Mouse (Mus musculus): ENCODE data around the gene Elovl2.
A peak's percentile ranks its signal among the peaks of the same experiment; 100 is the strongest.
"Not testable (repeated sequence)": the region's sequence is repeated elsewhere in the genome, so short reads cannot be mapped to it uniquely, and the experiment has no call there.

Gene Elovl2

DNA sequence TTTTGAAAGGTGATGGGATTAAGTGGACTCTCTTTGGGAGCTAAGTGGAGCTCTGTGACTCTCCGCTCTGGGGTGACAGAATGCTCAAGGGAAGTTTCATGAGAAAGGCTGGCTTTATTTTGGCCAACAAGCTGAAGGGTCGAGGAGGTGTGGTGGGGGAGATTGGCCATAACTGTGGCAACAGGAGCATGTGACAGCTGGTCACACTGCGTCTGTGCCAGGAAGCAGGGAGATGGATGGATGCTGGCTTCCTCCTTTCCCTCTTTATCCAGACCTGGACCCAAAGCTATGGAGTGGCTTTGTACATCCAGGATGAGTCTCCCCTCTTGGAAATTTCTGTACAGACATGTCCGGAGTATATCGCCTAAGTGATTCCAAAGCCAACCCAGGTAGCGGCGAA is 13.0 kb upstream of the Elovl2 start:
- DNase-seq (ENCODE audit: low spot score): no peak

DNA sequence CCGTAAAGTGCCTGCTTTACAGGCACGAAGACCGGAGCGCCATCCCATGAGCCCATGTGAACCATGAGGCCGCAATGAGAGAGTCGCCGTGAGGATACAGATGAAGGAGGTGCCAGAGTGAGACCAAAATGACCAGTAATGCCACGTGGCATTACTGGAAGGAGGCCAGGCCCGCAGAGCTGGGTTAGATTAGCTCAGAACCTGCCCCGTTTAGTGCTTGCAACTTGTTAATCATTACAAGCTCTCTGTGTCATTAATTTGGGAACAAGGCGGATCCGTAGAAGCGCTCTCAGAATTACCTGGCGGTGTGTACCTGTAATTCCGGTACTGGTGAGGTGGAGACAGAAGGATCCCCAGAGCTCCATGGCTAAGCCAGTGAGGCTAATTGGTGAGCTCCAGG is 12.0 kb upstream of the Elovl2 start:
- no peak for DNase-seq (ENCODE audit: low spot score)

DNA sequence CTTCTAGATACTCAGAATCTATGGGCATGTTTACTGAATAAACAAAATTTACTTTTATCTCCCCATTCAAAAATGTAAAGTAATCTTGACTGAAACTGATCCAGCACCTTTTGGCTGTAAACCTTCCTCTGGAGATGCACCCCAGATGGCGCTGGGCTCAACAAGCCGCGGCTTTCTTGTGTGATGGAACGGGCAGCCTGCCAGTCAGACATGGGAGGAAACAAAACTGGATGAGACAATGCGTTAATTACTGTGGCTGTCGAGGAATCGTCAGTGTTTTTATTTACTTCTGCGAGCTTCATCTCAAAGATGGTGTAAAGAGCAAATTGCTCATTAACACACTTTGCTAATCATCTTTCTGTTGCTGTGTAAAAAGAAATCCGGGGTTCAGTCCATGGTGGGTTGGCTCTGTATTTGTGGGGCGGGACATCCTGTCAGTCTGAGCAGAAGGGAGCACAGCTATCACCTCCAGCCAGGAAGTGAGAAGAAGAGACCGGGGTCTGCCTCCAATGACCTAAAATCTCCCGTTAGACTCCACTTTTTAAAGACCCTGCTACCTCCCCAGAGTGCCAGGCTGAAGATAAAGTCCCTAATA is 11.3 kb upstream of the Elovl2 start:
- DNase-seq (ENCODE audit: low spot score): no peak

DNA sequence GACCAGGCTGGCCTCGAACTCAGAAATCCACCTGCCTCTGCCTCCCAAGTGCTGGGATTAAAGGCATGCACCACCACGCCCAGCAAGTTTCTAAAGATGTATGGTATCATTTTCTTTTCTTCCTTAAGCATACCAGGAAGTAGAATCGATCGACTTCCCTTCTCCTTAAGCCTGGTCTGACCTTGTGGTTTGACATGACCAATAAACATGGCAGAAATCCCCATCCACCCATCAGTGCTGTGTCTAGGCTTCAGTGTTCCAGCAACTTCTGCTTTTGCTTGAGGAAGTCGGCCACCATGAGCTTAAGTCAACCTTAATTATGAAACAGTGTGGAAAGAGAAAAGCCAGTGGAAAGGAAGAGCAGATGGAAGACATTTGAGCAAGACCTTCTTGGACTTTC is 10.1 kb upstream of the Elovl2 start:
- no peak for DNase-seq (ENCODE audit: low spot score)

DNA sequence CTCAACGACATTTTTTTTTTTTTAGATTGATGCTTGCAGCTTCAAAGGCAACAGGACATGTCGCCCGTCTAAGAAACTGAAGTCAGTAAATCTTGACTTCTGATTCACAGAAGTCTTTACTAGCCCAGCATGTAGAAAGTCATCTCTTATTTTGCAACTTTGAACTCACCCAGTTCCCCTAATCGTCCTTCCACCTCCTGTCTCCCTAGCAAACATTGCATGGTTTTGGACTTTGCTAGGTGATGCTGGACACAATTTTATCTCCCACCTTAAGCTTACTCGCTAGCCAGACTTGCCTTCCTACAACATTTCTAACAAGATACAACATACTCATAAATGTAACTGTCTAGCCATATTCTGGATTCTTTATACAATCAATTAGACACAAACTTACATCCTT is 7.9 kb upstream of the Elovl2 start:
- DNase-seq (ENCODE audit: low spot score): no peak

DNA sequence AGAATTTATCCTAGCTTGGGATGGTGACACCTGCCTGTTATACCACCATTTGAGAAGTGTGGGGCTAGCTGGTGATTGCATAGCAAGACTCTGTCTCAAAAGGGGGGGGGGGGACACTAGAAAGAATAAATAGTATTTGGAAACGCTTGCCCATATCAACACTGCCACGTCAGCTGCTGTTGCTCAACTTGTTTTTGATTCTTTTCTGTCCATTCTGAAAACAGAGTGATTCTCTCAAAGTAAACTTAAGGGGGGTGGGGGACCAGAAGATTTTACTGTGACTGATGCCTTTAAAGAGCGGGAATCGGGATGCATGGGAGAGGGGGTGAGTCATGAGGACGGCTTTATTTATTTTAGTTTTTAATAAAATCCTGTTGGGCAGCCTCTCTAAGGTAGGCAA is 6.3 kb upstream of the Elovl2 start:
- DNase-seq (ENCODE audit: low spot score): no peak

DNA sequence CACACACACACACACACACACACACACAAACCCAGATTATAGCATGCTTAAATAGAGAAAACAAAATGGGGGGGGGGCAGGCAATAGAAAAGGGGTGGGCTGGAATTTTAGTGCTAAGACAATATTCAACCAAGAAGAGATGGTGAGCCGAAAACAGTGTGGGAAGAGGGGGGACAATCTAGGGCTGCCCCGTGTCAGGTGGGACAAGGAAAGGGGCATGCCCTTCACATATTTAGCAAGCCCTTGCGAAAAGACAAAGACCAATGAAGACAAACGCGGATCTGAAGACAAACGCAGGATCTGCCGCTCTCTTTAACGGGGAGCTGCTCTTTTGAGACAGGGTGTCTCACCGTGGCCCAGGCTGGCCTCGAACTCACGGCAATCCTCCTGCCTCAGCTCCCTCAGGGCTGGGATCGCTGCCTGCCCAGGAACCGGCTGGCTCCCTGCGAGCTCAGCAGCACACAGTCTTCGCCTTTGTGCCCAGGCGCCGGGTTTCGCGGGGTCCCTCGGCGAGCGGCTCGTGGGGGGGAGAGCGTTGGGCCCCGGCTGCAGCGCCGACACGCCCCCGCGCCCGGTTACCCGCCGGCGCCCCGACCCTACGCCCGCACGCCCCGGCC is 410 bp downstream of the Elovl2 start:
- no peak for DNase-seq (ENCODE audit: low spot score)

- no peak for DNase-seq (ENCODE audit: low spot score)
Measured at GRCm38 (mm10) chr13:41219056-41219455, 1.1 kb downstream of the Elovl2 start.

DNA sequence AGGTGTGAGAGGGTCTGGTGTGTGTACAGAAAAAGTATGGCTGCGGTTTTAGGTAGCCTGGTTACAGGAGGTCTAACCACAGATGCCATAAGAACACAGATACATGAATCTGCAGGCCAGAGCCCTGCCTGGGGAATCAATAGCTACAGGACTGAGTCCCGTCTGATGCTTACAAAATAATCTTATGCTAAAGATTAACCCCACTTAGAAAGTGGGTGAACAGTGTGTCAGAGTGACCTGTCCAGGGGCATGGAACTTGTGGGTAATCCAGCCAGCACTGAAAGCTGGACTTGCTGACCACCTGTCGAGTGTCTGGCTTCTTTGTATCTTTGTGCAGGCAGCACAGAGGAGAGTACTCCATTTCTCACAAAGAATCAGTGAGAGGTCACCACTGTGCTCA is 4.0 kb downstream of the Elovl2 start:
- no peak for DNase-seq (ENCODE audit: low spot score)

GRCm38 (mm10) chr13:41215669-41216068 is 4.5 kb downstream of the Elovl2 start:
- DNase-seq (ENCODE audit: low spot score): no peak

DNA sequence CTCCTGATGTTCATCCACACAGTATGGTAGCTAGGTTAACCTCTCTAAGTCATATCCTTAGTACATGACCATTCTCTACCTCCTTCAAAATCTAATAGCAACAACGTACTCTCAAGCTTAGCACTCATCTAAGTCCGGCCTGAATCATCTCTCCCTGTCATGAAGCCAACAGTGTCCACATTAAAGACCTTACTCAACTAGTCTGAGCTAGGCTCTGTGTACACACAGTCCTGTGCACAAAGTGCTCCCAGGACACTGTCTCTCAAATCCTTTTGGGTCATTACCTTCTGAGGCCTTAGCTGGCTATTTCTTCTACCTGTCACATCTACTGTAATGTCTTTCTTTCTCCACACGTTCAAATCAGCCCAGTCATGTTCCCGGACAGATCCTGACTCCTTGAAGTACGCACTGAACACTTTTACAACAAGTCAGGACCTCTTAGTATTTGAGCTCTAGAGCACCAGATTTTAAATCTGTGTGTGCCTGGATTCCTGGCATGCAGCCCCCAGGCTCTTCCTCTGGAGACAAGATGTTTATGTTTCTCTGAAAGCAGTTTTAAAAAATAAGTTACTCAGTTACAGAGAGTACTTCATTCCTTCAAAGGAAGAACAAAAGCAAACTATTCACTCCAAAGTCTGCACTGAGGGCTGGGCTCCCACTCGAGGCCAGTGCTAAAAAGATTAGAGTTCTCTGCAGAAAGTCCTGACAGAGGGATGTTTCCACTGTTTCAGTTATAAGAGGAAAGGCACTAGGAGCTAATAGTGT is 7.5 kb downstream of the Elovl2 start:
- no peak for DNase-seq (ENCODE audit: low spot score)

GRCm38 (mm10) chr13:41211276-41211675 is 8.9 kb downstream of the Elovl2 start:
- no peak for DNase-seq (ENCODE audit: low spot score)

GRCm38 (mm10) chr13:41206241-41206640 is 14.0 kb downstream of the Elovl2 start:
- DNase-seq (ENCODE audit: low spot score): no peak

DNA sequence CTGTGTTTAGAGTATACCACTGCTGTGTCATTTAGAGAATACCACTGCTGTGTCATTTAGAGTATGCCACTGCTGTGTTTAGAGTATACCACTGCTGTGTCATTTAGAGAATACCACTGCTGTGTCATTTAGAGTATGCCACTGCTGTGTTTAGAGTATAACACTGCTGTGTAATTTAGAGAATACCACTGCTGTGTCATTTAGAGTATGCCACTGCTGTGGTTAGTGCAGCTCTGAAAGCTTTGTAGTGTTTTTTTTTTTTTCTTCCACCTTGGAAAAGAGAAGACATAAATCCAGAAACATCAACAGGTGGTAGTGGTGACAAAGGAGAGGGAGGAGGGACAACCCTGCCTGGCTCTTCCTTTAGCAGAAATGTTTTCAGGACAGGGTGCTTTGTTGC is 14.6 kb downstream of the Elovl2 start:
- DNase-seq (ENCODE audit: low spot score): not testable (repeated sequence)

DNA sequence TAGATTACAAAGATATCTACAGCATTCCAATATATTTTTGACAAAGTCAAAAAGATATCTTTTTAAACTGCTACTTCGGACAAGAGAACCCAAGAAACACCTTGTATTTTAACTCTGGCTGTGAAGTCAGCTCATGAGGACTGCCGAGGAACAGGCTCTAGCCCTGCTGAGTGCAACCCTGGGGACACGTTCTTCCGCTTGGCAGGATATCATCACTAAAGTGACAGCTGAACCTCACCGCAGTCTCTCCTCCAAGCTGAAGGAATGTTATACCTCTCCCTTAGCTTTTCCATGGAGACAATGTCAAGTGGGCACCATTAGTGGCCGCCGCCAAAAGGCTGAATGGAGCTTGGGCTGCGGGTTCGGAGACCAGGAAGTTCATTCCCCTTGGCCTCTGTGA is 16.5 kb downstream of the Elovl2 start:
- no peak for DNase-seq (ENCODE audit: low spot score)

- DNase-seq (ENCODE audit: low spot score): no peak
Measured at GRCm38 (mm10) chr13:41203289-41203688, 16.9 kb downstream of the Elovl2 start.

GRCm38 (mm10) chr13:41200861-41201260 is 19.3 kb downstream of the Elovl2 start:
- no peak for DNase-seq (ENCODE audit: low spot score)

DNA sequence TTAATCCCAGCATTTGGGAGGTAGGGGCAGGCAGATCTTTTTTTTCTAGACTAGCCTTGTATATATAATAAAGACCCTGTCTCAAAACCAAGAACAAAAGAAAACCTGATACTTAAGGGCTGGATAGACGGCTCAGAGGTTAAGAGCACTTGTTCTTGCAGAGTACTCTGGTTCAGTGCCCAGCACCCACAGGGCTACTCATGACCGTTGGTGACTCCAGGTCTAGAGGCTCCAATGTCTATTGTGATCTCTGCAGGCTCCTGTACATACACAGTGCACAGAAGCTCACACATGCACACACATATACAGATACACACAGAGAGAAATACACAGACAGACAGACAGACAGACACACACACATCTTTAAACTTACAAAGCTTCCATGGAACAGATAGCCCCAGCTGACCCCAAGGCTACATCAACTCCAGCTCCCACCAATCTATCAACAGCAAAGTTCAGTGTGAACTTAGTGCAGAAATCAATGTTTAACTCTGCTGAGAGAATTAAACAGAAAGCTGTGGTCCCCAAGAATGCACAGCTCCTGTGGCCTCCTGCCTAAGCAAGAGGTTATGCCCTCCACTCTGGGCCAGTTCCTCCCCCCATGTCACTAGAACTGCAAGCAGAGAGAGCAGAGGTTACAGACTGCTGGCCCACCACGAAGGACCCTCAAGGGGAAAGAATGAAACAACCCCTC is 24.4 kb downstream of the Elovl2 start:
- DNase-seq (ENCODE audit: low spot score): no peak

GRCm38 (mm10) chr13:41187886-41188285 is 32.3 kb downstream of the Elovl2 start:
- DNase-seq (ENCODE audit: low spot score): no peak

DNA sequence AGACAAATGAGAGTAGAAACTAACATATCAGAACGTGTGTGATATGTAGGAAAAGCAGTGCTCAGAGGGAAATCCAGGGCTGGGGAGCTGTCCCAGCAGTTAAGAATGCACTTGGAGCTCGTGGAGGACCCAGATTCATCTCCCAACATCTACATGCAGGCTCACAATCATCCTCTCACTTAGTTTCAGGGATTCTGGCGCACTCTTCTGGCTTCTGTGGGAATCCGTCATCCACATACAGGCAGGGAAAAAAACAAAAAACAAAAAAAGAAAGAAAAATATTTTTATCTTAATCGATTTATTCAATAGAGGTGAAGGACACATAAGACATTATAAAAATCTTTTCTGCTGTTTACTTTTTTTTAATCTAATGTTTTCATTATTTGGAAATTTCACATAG is 61.8 kb downstream of the Elovl2 start:
- DNase-seq (ENCODE audit: low spot score): no peak

DNA sequence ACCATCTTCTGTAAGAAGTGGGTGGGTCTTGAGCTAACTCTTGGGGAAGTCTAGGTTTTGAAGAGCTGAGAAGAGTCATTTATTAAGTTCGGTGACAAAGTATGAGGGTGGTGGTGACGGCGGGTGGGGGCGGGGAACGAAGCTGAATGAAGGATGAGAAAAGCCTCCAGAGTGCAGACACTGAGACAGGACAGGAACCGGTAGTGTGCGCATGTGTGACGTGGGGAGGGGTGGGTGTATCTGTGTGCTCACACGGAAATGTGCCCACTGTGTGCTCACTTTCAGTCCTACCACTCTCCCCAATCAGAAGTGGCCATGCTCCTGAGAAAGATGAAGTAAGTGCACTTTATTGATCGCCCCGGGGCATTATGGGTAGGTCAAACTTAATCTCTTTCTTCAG is 67.1 kb downstream of the Elovl2 start:
- DNase-seq (ENCODE audit: low spot score): no peak

GRCm38 (mm10) chr13:41146271-41146670 is 73.9 kb downstream of the Elovl2 start:
- DNase-seq (ENCODE audit: low spot score): peak; percentile 16

DNA sequence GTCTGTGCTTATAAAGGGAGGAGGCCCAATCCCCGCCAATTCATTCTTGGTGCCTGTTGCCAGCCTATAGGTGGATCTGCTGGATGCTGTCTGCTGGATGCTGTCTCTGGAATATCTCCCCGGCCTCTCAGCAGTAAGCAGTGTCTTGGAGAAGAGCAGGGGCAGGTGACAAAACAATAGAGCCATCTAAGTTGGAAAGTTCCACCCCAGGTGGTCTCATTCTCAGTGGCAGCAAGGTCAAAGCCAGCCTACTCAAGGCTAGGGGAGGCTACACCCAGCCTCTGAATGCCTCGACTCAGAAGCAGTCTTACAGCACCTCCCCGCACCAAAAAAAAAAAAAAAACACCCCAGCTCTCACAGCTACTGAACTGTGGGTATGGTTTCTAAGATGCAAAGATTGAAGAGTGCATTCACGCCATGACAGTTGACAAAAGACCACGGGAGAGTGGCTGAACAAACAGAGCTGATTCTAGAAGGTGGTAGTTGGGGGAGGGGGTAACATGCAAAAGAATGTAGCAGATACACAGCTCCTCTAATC is 74.7 kb downstream of the Elovl2 start:
- DNase-seq (ENCODE audit: low spot score): no peak

Measured in MN1 (cell line).